Mouse (Mus musculus) limb, embryonic 10.5 days (tissue): ENCODE measurements around the gene Syngap1. TPM values are rescaled to one million over a fixed set of nuclear protein-coding genes. Genes with fewer than 3 reads are reported as not detected.
"Not testable (repeated sequence)": the region's sequence is repeated elsewhere in the genome, so short reads cannot be mapped to it uniquely, and the experiment has no call there.

Experiments
- DNase-seq: peaks from one replicate; pipeline ENCODE4 v3.0.0-alpha.2; 2017; ENCODE audit warnings: low spot score
- H3K27ac ChIP-seq: fragments of 300-500 bp; sonication (generic); 2 replicates; pipeline ENCODE4 v1.5.1; 2016; ENCODE audit warnings: mild to moderate bottlenecking
- H3K27me3 ChIP-seq: fragments of 300-500 bp; sonication (generic); 2 replicates; pipeline ENCODE4 v1.6.1; 2016; ENCODE audit warnings: low read depth, mild to moderate bottlenecking; ENCODE audit not compliant: poor library complexity, severe bottlenecking
- H3K36me3 ChIP-seq: fragments of 300-500 bp; sonication (generic); 2 replicates; pipeline ENCODE4 v1.6.1; 2016; ENCODE audit warnings: mild to moderate bottlenecking, moderate library complexity
- H3K4me1 ChIP-seq: fragments of 300-500 bp; sonication (generic); 2 replicates; pipeline ENCODE4 v1.6.1; 2016
- H3K4me3 ChIP-seq: fragments of 300-500 bp; sonication (generic); 2 replicates; pipeline ENCODE4 v1.5.1; 2016; ENCODE audit warnings: mild to moderate bottlenecking, moderate library complexity
- H3K9me3 ChIP-seq: fragments of 300-500 bp; sonication (generic); replicated peaks from 2 replicates; pipeline ENCODE4 v1.6.1; 2016; ENCODE audit warnings: mild to moderate bottlenecking
- WGBS: fragments of 180-500 bp; shearing (Covaris S2); methylation state at CpG from one replicate; pipeline ENCODE4 v1.1.7; 2016; 5-methylcytosine and 5-hydroxymethylcytosine counted together
- polyA plus RNA-seq: library from polyadenylated mRNA; unstranded; fragments of >200 nt; fragmentation: Nextera tagmentation; extraction: Ambion mirVana; gene quantifications from 2 replicates; pipeline ENCODE4 v1.2.1, GENCODE M21; 2016

The Syngap1 gene
- 2.8 and 3.1 TPM in 2 replicates for polyA plus RNA-seq

DNA sequence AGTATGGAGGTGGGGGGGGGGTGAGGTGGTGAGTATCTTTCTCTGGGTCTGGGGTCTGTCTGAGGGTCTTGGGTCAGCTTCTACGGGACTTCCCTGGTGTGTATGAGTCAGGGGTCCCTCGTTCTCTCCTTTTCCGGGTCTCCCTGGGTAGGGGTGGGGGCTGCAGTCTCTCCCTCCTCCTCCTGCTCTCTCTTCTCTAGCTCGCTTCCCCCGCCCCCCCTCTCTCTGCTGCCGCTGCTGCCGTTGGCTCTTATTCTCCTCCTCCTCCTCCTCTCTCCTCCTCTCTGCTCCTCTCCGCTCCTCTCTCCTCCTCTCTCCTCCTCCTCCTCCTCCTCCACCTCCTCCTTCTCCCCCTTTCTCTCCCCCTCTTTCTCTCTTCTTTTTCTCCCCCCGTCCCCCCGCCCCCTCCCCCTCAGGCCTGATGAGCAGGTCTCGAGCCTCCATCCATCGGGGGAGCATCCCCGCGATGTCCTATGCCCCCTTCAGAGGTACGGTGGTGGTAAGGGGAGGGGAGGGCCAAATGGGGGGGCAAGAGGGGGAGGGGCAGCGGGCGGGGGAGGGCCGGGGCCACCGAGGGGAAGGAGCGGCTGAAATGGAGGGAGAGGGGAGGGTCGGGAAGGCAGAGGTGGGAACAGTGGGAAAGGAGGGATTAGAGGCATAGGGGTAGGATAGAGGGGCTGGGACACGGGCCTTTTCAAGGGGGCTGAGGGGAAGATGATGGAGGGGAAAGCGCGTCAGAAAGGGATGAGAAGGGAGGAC is at the start of gene Syngap1:
Gene Syngap1 (plus strand): TSS at position 223 of the 759 bp plus-strand sequence.
- Histone ChIP-seq H3K4me1 (peaks cover 69% of the 10 kb centered on the region), H3K4me3 (peak within 1 kb of the TSS; percentile 75), H3K27ac (peak within 1 kb of the TSS; percentile 91), H3K9me3 (no peaks in the 10 kb centered on the region), H3K27me3 (no peaks in the 10 kb centered on the region), H3K36me3 (peaks cover 23% of the 10 kb centered on the region)
- 2% methylated on average over 21 of the region's 24 CpGs for WGBS
- peak; percentile 55 for DNase-seq

GRCm38 (mm10) chr17:26892635-26893375 is 48.2 kb upstream of the Syngap1 start:
- peaks cover 26% of the 10 kb centered on the region for H3K4me1 ChIP-seq
- H3K27me3 ChIP-seq, result peaks cover 29% of the 10 kb centered on the region; the same call in 1 of the 2 replicates
- no peak overlapping the region for H3K4me3 ChIP-seq
- peak overlapping the region; percentile 28; the same call in 1 of the 2 replicates for H3K27ac ChIP-seq
- H3K9me3 ChIP-seq, result no peaks in the 10 kb centered on the region
- no peaks in the 10 kb centered on the region for H3K36me3 ChIP-seq
- WGBS, result 56% methylated on average over 16 of the region's 16 CpGs
- DNase-seq, result no peak

GRCm38 (mm10) chr17:26893492-26893891 is 47.6 kb upstream of the Syngap1 start:
- DNase-seq, result no peak
- WGBS, result 66% methylated on average over 6 of the region's 6 CpGs
- H3K9me3 ChIP-seq, result no peaks in the 10 kb centered on the region
- no peaks in the 10 kb centered on the region for H3K36me3 ChIP-seq
- no peak overlapping the region for H3K4me3 ChIP-seq
- peaks cover 22% of the 10 kb centered on the region; the same call in 1 of the 2 replicates for H3K27me3 ChIP-seq
- peaks cover 24% of the 10 kb centered on the region for H3K4me1 ChIP-seq
- H3K27ac ChIP-seq, result no peak overlapping the region

- Histone ChIP-seq H3K4me1 (peaks cover 24% of the 10 kb centered on the region), H3K4me3 (no peak overlapping the region), H3K27me3 (0 out of 2 replicates have a peak, but pooled peaks cover 20% of the 10 kb centered on the region), H3K9me3 (no peaks in the 10 kb centered on the region), H3K36me3 (no peaks in the 10 kb centered on the region), H3K27ac (no peak overlapping the region)
- no peak for DNase-seq
- WGBS, result 88% methylated on average over 6 of the region's 6 CpGs
These were observed 46.7 kb upstream of the Syngap1 start for GRCm38 (mm10) chr17:26894342-26894741.

DNA sequence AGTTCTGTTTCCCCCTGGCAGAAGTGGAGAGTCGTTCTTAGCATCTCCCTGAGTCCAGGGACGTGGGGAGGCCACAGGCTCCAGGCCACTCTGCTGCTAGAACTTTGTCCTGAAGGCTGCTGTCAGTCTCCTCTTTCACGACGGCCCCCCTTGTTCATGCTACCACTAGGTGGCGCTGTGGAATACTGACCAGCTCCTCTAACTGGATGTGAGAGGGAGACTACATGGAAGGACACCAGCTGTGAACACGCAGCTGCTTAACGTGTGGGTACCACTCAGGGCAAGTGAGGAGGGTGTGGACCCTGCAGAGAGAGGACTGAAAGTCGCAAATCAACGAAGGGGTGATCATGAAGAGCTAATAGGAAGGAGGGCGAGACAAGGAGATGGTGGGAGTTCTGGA is 45.5 kb upstream of the Syngap1 start:
- Histone ChIP-seq H3K9me3 (no peaks in the 10 kb centered on the region), H3K4me3 (no peak overlapping the region), H3K27me3 (0 out of 2 replicates have a peak, but pooled peaks cover 20% of the 10 kb centered on the region), H3K36me3 (no peaks in the 10 kb centered on the region), H3K27ac (no peak overlapping the region), H3K4me1 (peaks cover 24% of the 10 kb centered on the region)
- WGBS, result 14% methylated on average over 10 of the region's 10 CpGs
- DNase-seq, result peak; percentile 80

DNA sequence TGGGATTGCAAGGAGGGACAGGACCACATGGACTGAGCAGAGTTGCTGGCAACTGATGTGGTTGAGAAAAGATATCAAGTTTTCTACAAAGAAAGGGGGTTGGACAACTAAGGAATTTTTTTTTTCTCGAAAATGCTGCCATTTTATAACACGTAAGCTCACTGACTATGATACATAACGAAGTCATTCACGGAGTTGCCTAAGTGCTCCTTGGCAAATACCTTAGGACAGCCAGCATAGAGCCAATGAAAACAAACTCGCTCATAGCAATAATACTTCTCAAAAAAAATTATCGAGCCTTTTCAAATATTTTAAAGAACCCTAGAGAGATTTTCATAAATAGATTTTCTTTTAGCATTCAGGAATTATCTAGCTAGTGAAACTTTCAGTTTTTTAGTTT is 40.1 kb upstream of the Syngap1 start:
- no peaks in the 10 kb centered on the region for H3K4me1 ChIP-seq
- H3K27ac ChIP-seq, result no peak overlapping the region
- H3K36me3 ChIP-seq, result no peaks in the 10 kb centered on the region
- H3K4me3 ChIP-seq, result no peak overlapping the region
- DNase-seq, result no peak
- H3K9me3 ChIP-seq, result no peaks in the 10 kb centered on the region
- 85% methylated on average over 6 of the region's 6 CpGs for WGBS
- 0 out of 2 replicates have a peak, but pooled peaks cover 6% of the 10 kb centered on the region for H3K27me3 ChIP-seq

DNA sequence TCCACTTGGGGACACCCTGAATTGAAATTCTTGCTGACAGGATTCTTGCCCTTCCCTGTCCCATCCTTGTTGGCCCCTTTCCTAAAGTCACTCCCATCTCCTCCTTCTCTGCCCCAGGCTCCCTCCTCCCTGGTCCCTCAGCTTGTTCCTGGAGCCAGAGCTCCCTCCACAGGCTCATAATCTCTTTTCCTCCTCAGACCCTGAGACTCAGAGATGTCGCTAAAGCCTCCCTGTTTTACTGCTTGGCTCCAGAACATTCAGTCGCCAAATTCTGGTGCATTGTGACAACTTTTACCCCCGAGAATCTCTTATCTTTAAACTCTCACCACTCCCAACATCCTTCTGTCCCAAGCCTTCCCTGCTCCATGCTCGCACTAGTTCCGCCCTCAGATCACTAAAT is 36.7 kb upstream of the Syngap1 start:
- H3K36me3 ChIP-seq, result no peaks in the 10 kb centered on the region
- DNase-seq, result no peak
- H3K4me1 ChIP-seq, result no peaks in the 10 kb centered on the region
- H3K4me3 ChIP-seq, result no peak overlapping the region
- no peak overlapping the region for H3K27ac ChIP-seq
- 64% methylated on average over 5 of the region's 5 CpGs for WGBS
- H3K27me3 ChIP-seq, result no peaks in the 10 kb centered on the region
- no peaks in the 10 kb centered on the region for H3K9me3 ChIP-seq

GRCm38 (mm10) chr17:26907506-26907905 is 33.5 kb upstream of the Syngap1 start:
- H3K9me3 ChIP-seq, H3K4me3 ChIP-seq, H3K4me1 ChIP-seq, H3K27me3 ChIP-seq, H3K36me3 ChIP-seq, H3K27ac ChIP-seq, DNase-seq: not testable (repeated sequence)
- WGBS, result 94% methylated on average over 15 of the region's 15 CpGs

DNA sequence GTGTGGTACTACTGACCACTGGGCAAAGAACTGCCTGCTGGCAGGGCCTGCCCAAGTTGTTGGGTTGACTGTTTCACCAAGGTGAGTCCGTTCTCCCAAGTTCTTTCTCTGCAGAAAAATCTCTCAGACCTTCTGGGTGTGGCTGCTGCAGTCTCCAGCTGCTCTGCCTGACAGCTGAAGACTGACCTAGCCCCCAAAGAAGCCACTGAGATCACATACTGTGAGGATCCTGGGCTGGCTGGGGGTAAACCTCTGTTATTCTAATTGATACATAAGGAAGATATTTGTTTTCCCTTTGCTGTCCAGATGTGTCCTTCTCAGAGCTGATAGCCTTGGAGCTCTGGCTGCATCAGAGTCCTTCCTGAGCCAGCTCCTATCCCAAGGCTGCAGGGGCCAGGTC is 25.8 kb upstream of the Syngap1 start:
- H3K9me3 ChIP-seq, result no peaks in the 10 kb centered on the region
- H3K27me3 ChIP-seq, result no peaks in the 10 kb centered on the region
- H3K27ac ChIP-seq, result no peak overlapping the region
- WGBS, result 71% methylated on average over 1 of the region's 1 CpGs
- peaks cover 11% of the 10 kb centered on the region for H3K4me1 ChIP-seq
- DNase-seq, result no peak
- peaks cover 9% of the 10 kb centered on the region; the same call in 1 of the 2 replicates for H3K36me3 ChIP-seq
- no peak overlapping the region for H3K4me3 ChIP-seq

- Histone ChIP-seq H3K4me1 (peaks cover 11% of the 10 kb centered on the region), H3K27me3 (no peaks in the 10 kb centered on the region), H3K9me3 (no peaks in the 10 kb centered on the region), H3K4me3 (peak within 1 kb of the TSS; percentile 81), H3K27ac (peak within 1 kb of the TSS; percentile 90), H3K36me3 (peaks cover 25% of the 10 kb centered on the region)
- DNase-seq, result peak; percentile 100
- WGBS, result under 1% methylated on average over 67 of the region's 72 CpGs
These were observed 24.2 kb upstream of the Syngap1 start, which contains the start of gene Kifc5b for GRCm38 (mm10) chr17:26916711-26917482. Gene Kifc5b, plus strand, starts transcription at chr17:26917091.

DNA sequence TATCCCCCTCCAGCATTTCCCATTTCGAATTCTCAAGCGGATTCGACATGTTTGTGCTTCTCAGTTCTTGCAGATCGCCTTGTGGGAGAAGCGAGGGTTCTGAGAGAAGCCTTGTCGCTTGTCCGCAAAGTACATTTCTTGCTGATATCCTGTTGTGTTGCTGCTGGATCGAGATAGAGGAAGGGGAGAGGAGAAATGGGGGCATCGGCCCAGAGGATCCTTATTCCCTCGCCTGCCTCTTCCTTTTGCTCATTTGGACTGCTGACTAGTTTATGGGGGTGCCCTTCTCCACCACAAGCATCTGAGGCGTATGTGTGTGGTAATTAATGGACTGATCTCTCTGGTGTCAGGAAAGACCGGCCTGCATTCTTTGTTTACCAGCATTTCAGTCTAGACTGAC is 23.5 kb upstream of the Syngap1 start:
- WGBS, result under 1% methylated on average over 12 of the region's 12 CpGs
- H3K4me1 ChIP-seq, result peaks cover 11% of the 10 kb centered on the region
- H3K4me3 ChIP-seq, result peak overlapping the region; percentile 81
- not testable (repeated sequence) for H3K27me3 ChIP-seq, DNase-seq, H3K9me3 ChIP-seq
- peak overlapping the region; percentile 90 for H3K27ac ChIP-seq
- H3K36me3 ChIP-seq, result peaks cover 26% of the 10 kb centered on the region

DNA sequence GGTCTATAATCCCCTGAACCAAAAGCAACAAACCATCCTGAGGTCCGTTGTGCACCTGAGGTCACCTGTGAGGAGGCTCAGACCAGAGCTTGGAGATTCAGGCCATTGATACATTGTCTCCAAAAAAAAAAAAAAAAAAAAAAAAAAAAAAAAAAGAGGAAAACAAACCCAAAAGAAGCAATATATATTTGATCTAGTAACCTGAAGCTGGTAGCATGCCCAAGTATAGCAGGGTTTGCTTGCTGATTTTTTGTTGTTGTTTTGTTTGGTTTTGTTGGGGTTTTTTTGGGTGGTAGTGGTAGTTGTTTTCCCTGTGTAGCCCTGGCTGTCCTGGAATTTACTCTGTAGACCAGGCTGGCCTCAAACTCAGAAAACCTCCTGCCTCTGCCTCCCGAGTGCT is 22.7 kb upstream of the Syngap1 start:
- no peak for DNase-seq
- H3K27me3 ChIP-seq, result no peaks in the 10 kb centered on the region
- H3K4me3 ChIP-seq, result peak overlapping the region; percentile 81
- no peaks in the 10 kb centered on the region for H3K9me3 ChIP-seq
- H3K27ac ChIP-seq, result no peak overlapping the region
- peaks cover 11% of the 10 kb centered on the region for H3K4me1 ChIP-seq
- H3K36me3 ChIP-seq, result peaks cover 33% of the 10 kb centered on the region
- WGBS, result 64% methylated on average over 2 of the region's 2 CpGs
